Mouse (Mus musculus): ENCODE results near the gene Mchr1. TPM values are rescaled to one million over a fixed set of nuclear protein-coding genes. Genes with fewer than 3 reads are reported as not detected.

Mchr1 gene
- polyA plus RNA-seq (2015; fragmentation: Nextera tagmentation; extraction: Ambion mirVana): 0.08 TPM in 1 of 2 replicates, not detected in the other

DNA sequence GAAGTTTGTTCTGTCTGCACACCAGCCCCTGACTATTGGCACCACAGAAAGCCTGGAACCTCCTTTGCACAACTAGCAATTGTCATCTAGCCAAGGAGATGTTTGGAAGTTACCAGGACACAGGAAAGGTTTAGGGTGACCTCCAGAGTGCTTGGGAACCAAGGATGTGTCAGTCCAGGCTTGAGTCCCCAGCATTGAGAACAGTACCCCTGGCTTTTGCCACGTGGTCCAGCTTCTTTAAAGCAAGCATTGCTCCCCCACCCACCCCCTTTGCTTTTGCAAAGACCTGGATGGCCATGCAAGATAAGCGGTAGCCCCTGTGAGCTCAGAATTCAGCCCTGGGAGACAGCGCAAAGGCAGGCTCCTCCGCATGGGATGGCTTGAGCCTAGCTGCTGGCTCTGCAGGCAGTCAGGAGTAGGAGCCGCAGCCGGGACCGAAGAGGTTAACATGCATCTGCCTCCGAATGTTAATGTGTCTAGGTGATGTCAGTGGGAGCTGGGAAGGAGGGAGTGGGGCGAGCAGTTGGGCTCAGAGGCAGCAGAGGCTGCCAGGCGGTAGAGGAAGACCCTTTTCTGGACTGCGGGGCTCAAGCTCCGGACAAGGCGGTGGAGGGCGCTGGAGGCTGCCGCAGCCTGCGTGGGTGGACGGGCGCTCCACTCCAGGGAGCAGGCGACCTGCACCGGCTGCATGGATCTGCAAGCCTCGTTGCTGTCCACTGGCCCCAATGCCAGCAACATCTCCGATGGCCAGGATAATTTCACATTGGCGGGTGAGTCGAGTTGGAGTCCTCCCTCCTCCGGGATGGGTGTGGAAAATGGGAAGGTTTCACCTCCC is at the start of gene Mchr1:
Mchr1 (plus strand) TSS at position 414 of the 835 bp plus-strand sequence.
- Histone ChIP-seq H3K4me3 (peak within 1 kb of the TSS; percentile 50), H3K36me3 (no peaks in the 10 kb centered on the region), H3K4me1 (peaks cover 18% of the 10 kb centered on the region), H3K4me2 (peak within 1 kb of the TSS; percentile 80), H3K27ac (replicated peaks) (no peak within 1 kb of the TSS), H3K9ac (peak within 1 kb of the TSS; percentile 68), H3K9me3 (no peaks in the 10 kb centered on the region), H3K27me3 (replicated peaks) (peaks cover 62% of the 10 kb centered on the region)
- no peak for ATAC-seq (ENCODE audit: extremely low read depth, insufficient number of reproducible peaks, low FRiP score, low TSS enrichment)
- under 1% methylated on average over 25 of the region's 25 CpGs for WGBS

DNA sequence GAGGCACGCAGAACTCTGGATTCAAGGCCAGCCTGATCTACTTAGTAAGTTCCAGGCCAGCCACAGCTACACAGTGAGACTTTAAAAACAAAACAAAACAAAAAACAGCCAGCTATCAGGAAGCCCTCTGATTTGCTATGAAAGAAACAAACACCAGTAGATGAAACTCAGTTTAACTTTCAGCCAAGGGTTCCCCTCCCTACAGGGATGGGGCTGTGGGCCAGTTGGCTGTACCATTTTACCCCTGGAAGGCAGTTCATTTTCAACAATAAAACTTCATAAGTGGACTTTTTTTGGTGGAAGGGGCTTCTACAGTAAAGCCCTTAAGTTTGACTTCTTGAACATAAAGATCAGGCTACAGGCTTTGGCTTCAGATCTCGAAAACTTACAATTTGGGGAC is 46.2 kb upstream of the Mchr1 start:
- Histone ChIP-seq H3K4me1 (peaks cover 37% of the 10 kb centered on the region), H3K27me3 (replicated peaks) (no peaks in the 10 kb centered on the region), H3K4me2 (peak overlapping the region; percentile 98), H3K9me3 (no peaks in the 10 kb centered on the region), H3K9ac (no peak overlapping the region; the same call in 1 of the 2 replicates), H3K36me3 (no peaks in the 10 kb centered on the region), H3K4me3 (peak overlapping the region; percentile 96), H3K27ac (replicated peaks) (no peak overlapping the region)
- 90% methylated on average over 2 of the region's 2 CpGs for WGBS
- ATAC-seq (ENCODE audit: extremely low read depth, insufficient number of reproducible peaks, low FRiP score, low TSS enrichment): no peak

DNA sequence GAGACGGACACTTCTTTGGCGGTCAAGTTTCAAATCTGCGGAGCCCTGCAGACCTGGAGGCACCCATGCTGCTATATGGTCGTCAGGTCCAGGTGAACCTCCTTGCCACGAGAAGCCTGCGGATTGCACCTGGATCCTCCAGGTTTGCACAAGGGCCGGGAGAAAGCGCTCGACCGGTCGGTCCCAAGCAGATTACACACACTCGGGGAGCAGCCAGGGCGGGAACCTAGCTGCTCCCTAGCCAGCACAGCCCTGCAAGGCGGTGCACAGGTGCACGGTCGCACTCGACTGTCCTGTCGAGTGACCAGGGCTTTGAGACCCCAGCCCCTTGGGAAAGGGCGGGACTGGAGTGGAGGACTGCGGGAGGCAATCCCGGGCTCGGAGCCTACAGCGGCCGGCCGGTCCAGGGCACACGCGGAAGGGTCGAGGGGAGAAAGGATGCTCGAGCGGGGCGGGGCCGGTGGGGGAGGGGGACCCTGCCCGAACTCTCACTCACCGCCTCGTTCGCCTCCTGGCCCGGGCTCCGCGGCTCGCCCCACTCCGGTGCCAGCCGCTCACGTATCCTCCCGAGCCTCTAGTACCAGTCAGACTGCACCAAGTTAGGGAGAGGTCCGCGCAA is 45.2 kb upstream of the Mchr1 start:
- ATAC-seq (ENCODE audit: extremely low read depth, insufficient number of reproducible peaks, low FRiP score, low TSS enrichment): no peak
- under 1% methylated on average over 35 of the region's 46 CpGs for WGBS
- peak overlapping the region; percentile 98 for H3K4me2 ChIP-seq
- peaks cover 37% of the 10 kb centered on the region for H3K4me1 ChIP-seq
- peak overlapping the region; percentile 94 for H3K9ac ChIP-seq
- no peaks in the 10 kb centered on the region for H3K27me3 ChIP-seq (replicated peaks)
- H3K27ac ChIP-seq (replicated peaks): peak overlapping the region; percentile 76
- H3K9me3 ChIP-seq: no peaks in the 10 kb centered on the region
- no peaks in the 10 kb centered on the region for H3K36me3 ChIP-seq
- peak overlapping the region; percentile 96 for H3K4me3 ChIP-seq

DNA sequence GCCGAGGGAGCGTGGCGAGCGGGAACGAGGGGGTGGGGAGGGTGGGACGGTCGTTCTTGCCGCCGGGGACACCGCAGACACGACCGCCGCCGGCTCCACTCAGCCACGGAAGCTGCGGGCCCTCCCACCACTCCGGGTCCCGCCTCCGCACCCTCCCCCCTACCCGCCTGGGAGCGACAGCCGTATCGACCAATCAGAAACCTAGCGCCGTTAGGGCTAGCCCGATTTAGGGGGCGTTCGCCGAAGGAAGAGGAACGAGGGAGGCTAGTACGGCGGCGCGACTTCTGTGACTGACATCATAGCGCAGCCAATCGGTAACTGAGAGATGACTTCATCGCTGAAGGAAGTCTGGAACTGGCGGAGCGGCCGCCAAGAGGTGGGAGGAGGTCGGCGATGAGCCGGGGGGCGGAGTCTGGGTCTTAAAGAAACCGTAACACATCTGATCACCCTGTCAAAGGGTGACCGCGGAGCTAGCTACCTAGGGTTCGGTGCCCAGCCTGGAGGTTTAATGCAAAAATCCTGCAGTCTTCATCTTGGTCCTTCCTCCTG is 44.6 kb upstream of the Mchr1 start, which contains the start of gene Mrtfa:
Mrtfa (minus strand) TSS at position 128 of the 549 bp plus-strand sequence.
- Histone ChIP-seq H3K9me3 (no peaks in the 10 kb centered on the region), H3K4me1 (peaks cover 36% of the 10 kb centered on the region), H3K27me3 (replicated peaks) (no peaks in the 10 kb centered on the region), H3K9ac (peak within 1 kb of the TSS; percentile 94), H3K27ac (replicated peaks) (peak within 1 kb of the TSS; percentile 76), H3K36me3 (no peaks in the 10 kb centered on the region), H3K4me3 (peak within 1 kb of the TSS; percentile 96), H3K4me2 (peak within 1 kb of the TSS; percentile 98)
- ATAC-seq (ENCODE audit: extremely low read depth, insufficient number of reproducible peaks, low FRiP score, low TSS enrichment): peak; percentile 99
- under 1% methylated on average over 48 of the region's 48 CpGs for WGBS

DNA sequence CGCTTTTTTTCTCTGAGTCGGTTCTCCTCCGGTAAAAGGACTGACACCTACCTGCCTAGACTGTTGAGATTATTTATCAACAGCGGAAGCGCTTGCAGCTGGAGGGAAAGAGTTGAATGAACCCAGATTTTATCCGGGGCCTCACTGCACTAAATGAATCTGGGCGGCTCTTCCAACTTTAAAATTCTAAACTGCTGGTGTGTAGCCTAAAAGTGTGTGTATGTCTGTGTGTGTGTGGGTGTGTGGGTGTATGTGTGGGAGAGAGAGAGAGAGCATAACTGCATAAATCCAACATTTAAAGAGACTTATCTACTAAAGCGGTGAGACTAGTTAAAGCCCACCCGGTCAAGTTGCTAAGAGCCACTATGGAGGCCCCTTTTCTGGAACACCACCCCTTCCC is 44.0 kb upstream of the Mchr1 start:
- Histone ChIP-seq H3K4me3 (peak overlapping the region; percentile 96), H3K36me3 (no peaks in the 10 kb centered on the region), H3K27ac (replicated peaks) (peak overlapping the region; percentile 63), H3K27me3 (replicated peaks) (no peaks in the 10 kb centered on the region), H3K4me1 (peaks cover 30% of the 10 kb centered on the region), H3K9ac (peak overlapping the region; percentile 85), H3K4me2 (peak overlapping the region; percentile 71), H3K9me3 (no peaks in the 10 kb centered on the region)
- no peak for ATAC-seq (ENCODE audit: extremely low read depth, insufficient number of reproducible peaks, low FRiP score, low TSS enrichment)
- WGBS: 24% methylated on average over 9 of the region's 9 CpGs

DNA sequence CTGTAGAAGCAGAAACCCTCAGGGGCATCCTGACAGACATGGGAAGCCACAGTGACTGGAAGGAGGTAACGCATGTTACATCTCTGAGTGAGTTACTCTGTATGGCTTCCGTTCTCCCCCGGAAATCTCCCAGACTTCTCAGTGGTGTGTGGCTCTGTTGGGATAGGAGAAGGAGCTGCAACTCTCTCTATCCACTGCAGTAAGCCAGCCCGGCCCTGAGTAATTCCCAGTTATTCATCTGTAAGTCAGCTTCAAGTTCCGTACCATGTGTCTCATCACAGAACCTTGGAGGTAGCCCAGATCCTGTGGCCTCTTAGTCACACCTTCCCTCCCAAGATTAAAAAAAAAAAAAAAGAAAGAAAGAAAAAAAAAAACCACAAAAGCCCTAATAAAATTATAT is 43.0 kb upstream of the Mchr1 start:
- Histone ChIP-seq H3K4me3 (no peak overlapping the region), H3K4me1 (peaks cover 28% of the 10 kb centered on the region), H3K36me3 (no peaks in the 10 kb centered on the region), H3K27me3 (replicated peaks) (no peaks in the 10 kb centered on the region), H3K4me2 (no peak overlapping the region), H3K9ac (no peak overlapping the region), H3K9me3 (no peaks in the 10 kb centered on the region), H3K27ac (replicated peaks) (no peak overlapping the region)
- no peak for ATAC-seq (ENCODE audit: extremely low read depth, insufficient number of reproducible peaks, low FRiP score, low TSS enrichment)
- WGBS: 85% methylated on average over 5 of the region's 5 CpGs

DNA sequence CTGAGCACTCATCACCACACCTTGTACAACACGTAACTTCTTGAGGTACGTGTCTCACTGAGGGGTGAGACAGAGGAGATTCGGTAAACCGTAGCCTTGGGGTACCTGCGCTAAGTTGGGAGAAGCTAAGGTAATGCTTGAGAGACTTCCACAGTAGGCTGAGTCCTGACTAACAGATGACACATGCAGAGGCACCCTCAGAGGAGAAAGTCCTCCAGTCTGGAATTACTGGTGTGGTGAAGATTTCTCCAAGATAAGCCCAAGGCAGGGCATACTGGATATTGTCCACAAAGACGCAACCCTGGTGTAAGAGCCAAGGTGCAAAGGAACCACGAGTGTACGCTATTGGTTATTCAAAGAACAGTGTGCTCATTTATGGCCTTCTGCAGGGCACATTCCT is 42.4 kb upstream of the Mchr1 start:
- Histone ChIP-seq H3K9me3 (no peaks in the 10 kb centered on the region), H3K27ac (replicated peaks) (no peak overlapping the region), H3K4me1 (peaks cover 28% of the 10 kb centered on the region), H3K36me3 (no peaks in the 10 kb centered on the region), H3K4me2 (no peak overlapping the region), H3K9ac (no peak overlapping the region), H3K27me3 (replicated peaks) (no peaks in the 10 kb centered on the region), H3K4me3 (no peak overlapping the region)
- 91% methylated on average over 8 of the region's 8 CpGs for WGBS
- ATAC-seq (ENCODE audit: extremely low read depth, insufficient number of reproducible peaks, low FRiP score, low TSS enrichment): no peak

DNA sequence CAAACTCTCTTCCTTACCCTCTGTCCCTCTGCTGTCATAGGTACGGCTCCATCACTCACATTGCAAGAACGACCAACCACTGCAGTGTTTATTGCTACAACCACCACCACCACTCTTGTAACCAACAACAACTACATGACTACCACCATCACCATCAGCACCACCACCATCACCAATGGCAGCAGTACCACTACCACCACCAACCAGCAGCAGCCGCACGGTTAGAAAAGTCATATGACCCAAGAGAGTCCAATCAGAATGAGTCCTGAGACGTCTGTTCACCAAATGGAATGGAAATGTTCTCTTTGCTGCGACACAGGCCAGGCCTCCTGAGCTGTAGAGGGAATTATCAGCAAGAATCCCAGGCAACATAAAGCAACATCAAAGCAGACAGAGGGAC is 40.5 kb upstream of the Mchr1 start:
- WGBS: 76% methylated on average over 6 of the region's 6 CpGs
- H3K27me3 ChIP-seq (replicated peaks): no peaks in the 10 kb centered on the region
- no peak for ATAC-seq (ENCODE audit: extremely low read depth, insufficient number of reproducible peaks, low FRiP score, low TSS enrichment)
- H3K9ac ChIP-seq: no peak overlapping the region
- H3K9me3 ChIP-seq: no peaks in the 10 kb centered on the region
- no peak overlapping the region for H3K4me3 ChIP-seq
- H3K27ac ChIP-seq (replicated peaks): no peak overlapping the region
- H3K4me1 ChIP-seq: peaks cover 13% of the 10 kb centered on the region
- H3K4me2 ChIP-seq: no peak overlapping the region
- H3K36me3 ChIP-seq: no peaks in the 10 kb centered on the region

DNA sequence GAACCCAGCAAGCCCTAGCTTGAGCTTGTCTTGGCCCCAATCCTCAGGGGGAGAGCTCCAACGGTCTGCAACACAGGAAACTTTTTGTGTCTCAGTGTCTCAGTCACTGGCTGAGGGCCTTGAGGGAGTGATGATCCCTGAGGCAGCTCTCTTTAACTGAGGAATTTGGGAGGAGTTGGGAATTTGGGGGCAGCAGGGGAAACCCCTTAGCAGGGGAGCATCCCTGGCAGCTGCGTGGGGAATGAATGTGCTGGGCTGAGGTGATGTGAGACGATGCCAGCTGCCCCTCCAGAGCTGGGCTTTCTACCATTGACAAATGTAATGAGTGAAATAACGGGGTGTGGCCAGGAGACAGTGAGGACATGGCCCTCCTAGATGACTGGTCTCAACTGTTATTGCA is 39.9 kb upstream of the Mchr1 start:
- H3K9ac ChIP-seq: no peak overlapping the region
- H3K4me3 ChIP-seq: no peak overlapping the region
- H3K27ac ChIP-seq (replicated peaks): no peak overlapping the region
- peaks cover 10% of the 10 kb centered on the region for H3K4me1 ChIP-seq
- ATAC-seq (ENCODE audit: extremely low read depth, insufficient number of reproducible peaks, low FRiP score, low TSS enrichment): no peak
- 51% methylated on average over 4 of the region's 4 CpGs for WGBS
- H3K4me2 ChIP-seq: no peak overlapping the region
- H3K27me3 ChIP-seq (replicated peaks): no peaks in the 10 kb centered on the region
- no peaks in the 10 kb centered on the region for H3K36me3 ChIP-seq
- H3K9me3 ChIP-seq: no peaks in the 10 kb centered on the region

DNA sequence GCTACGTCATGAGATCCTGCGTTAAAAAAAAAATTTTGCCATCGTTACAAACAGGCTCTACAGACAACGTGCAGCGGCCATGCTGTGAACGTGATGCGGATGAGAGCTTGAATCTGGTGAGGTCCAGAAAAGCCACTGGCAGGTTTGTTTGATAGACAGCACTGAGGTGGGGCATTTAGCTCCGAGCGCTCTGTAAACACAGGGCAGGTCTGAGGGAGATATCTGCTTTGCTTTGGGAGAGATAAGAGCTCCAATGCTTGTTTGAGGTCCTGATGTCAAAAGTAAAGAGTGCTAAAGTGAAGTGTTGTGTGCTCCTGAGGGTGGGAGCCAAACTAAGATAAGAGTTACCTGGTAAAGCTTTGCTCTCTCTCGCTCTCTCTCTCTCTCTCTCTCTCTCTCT is 38.1 kb upstream of the Mchr1 start:
- Histone ChIP-seq H3K4me1 (no peaks in the 10 kb centered on the region), H3K4me2 (no peak overlapping the region), H3K36me3 (no peaks in the 10 kb centered on the region), H3K9ac (no peak overlapping the region), H3K4me3 (no peak overlapping the region), H3K9me3 (no peaks in the 10 kb centered on the region), H3K27me3 (replicated peaks) (no peaks in the 10 kb centered on the region), H3K27ac (replicated peaks) (no peak overlapping the region)
- no peak for ATAC-seq (ENCODE audit: extremely low read depth, insufficient number of reproducible peaks, low FRiP score, low TSS enrichment)
- 65% methylated on average over 10 of the region's 10 CpGs for WGBS

DNA sequence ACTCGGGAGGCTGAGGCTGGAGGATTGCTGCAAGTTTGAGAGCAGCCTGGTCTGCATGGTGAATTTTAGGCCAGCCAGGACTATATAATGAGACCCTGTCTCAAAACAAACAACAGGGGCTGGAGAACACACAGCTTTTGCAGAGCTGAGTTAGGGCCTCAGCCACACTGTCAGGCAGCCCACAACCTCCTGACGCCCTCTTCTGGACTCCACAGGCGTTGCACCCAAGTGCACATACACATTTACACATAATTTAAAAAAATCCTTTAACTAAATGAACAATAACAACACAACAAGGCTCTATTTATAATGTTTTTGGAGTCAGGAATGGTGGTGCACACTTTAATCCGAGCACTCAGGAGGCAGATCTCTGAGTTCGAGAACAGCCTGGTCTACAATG is 36.9 kb upstream of the Mchr1 start:
- Histone ChIP-seq H3K27ac (replicated peaks) (no peak overlapping the region), H3K27me3 (replicated peaks) (no peaks in the 10 kb centered on the region), H3K9me3 (no peaks in the 10 kb centered on the region), H3K9ac (no peak overlapping the region), H3K36me3 (no peaks in the 10 kb centered on the region), H3K4me1 (no peaks in the 10 kb centered on the region), H3K4me3 (no peak overlapping the region), H3K4me2 (no peak overlapping the region)
- ATAC-seq (ENCODE audit: extremely low read depth, insufficient number of reproducible peaks, low FRiP score, low TSS enrichment): no peak
- WGBS: 88% methylated on average over 5 of the region's 5 CpGs
